Mouse (Mus musculus): ENCODE data around the gene Sept4.

DNA sequence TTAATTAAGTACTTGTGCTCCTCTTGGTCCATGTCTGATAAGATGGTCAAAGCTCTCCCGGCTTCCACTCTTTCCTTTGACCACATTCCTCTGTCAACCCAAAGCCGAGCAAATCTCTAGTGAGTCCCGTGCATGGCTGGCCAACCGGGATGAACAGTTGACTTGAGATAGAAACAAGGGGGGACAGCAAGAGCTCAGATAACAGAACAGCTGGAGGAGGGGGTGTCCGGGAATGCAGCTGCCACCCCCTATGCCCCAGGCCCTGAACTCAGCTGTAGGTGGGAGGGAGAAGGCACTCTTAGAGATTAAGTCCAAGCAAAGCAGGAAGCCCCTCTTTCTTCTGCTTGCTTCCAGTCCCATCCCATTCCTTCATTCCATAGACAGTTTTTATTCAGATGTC is 2.0 kb downstream of the Sept4 start:
- TF ChIP-seq TAL1 (IDR thresholded peaks at IDR 0.05; ENCODE audit: low read length), result no peak
- TF ChIP-seq GATA1 (IDR thresholded peaks at IDR 0.05; ENCODE audit: low read length), result no peak

All from erythroblast, embryonic 14.5 days (primary cell).